Mouse (Mus musculus): ENCODE data around the gene Vmn2r88. TPM values are rescaled to one million over a fixed set of nuclear protein-coding genes. Genes with fewer than 3 reads are reported as not detected.
"Not testable (repeated sequence)": the region's sequence is repeated elsewhere in the genome, so short reads cannot be mapped to it uniquely, and the experiment has no call there.

Vmn2r88 gene
- polyA plus RNA-seq, 1 experiment from 2014 or later = not detected

GRCm38 (mm10) chr14:51434546-51434945 lies 23.9 kb downstream of the Vmn2r88 start:
- H3K4me2 ChIP-seq = no peak overlapping the region
- H3K4me1 ChIP-seq (ENCODE audit: control insufficient read depth, insufficient read depth, low read length) = no peaks in the 10 kb centered on the region
- H3K9me3 ChIP-seq (replicated peaks; ENCODE audit: control insufficient read depth, low read length) = peaks cover 19% of the 10 kb centered on the region
- H3K27ac ChIP-seq (ENCODE audit: low read depth, low read length) = no peak overlapping the region
- H3K9ac ChIP-seq (ENCODE audit: low read depth, low read length) = no peak overlapping the region
- WGBS (ENCODE audit: insufficient replicate concordance) = 87% methylated on average over 16 of the region's 16 CpGs
- no peaks in the 10 kb centered on the region for H3K27me3 ChIP-seq (ENCODE audit: control insufficient read depth, insufficient read depth, low read length)
- H3K36me3 ChIP-seq (ENCODE audit: control insufficient read depth, insufficient read depth, low read length) = no peaks in the 10 kb centered on the region
- H3K4me3 ChIP-seq (ENCODE audit: low read depth, low read length) = no peak overlapping the region
- peak; percentile 22; the same call in 1 of the 2 replicates for ATAC-seq (replicated peaks; ENCODE audit: insufficient number of reproducible peaks, low FRiP score, low TSS enrichment)

GRCm38 (mm10) chr14:51435020-51435419 lies 24.4 kb downstream of the Vmn2r88 start:
- Histone ChIP-seq H3K27me3 (ENCODE audit: control insufficient read depth, insufficient read depth, low read length) (no peaks in the 10 kb centered on the region), H3K4me3 (ENCODE audit: low read depth, low read length) (no peak overlapping the region), H3K9ac (ENCODE audit: low read depth, low read length) (no peak overlapping the region), H3K9me3 (replicated peaks; ENCODE audit: control insufficient read depth, low read length) (peaks cover 19% of the 10 kb centered on the region), H3K4me2 (no peak overlapping the region), H3K27ac (ENCODE audit: low read depth, low read length) (no peak overlapping the region), H3K36me3 (ENCODE audit: control insufficient read depth, insufficient read depth, low read length) (no peaks in the 10 kb centered on the region), H3K4me1 (ENCODE audit: control insufficient read depth, insufficient read depth, low read length) (no peaks in the 10 kb centered on the region)
- 92% methylated on average over 26 of the region's 26 CpGs for WGBS (ENCODE audit: insufficient replicate concordance)
- ATAC-seq (replicated peaks; ENCODE audit: insufficient number of reproducible peaks, low FRiP score, low TSS enrichment) = no peak

GRCm38 (mm10) chr14:51438955-51439354 lies 28.3 kb downstream of the Vmn2r88 start:
- H3K4me1 ChIP-seq (ENCODE audit: control insufficient read depth, insufficient read depth, low read length) = no peaks in the 10 kb centered on the region
- H3K27me3 ChIP-seq (ENCODE audit: control insufficient read depth, insufficient read depth, low read length) = no peaks in the 10 kb centered on the region
- no peak overlapping the region for H3K9ac ChIP-seq (ENCODE audit: low read depth, low read length)
- H3K9me3 ChIP-seq (replicated peaks; ENCODE audit: control insufficient read depth, low read length) = peaks cover 19% of the 10 kb centered on the region
- ATAC-seq (replicated peaks; ENCODE audit: insufficient number of reproducible peaks, low FRiP score, low TSS enrichment) = no peak
- no peak overlapping the region for H3K4me3 ChIP-seq (ENCODE audit: low read depth, low read length)
- no peak overlapping the region for H3K4me2 ChIP-seq
- H3K27ac ChIP-seq (ENCODE audit: low read depth, low read length) = no peak overlapping the region
- 82% methylated on average over 4 of the region's 4 CpGs for WGBS (ENCODE audit: insufficient replicate concordance)
- H3K36me3 ChIP-seq (ENCODE audit: control insufficient read depth, insufficient read depth, low read length) = no peaks in the 10 kb centered on the region

GRCm38 (mm10) chr14:51451557-51451956 lies 40.9 kb downstream of the Vmn2r88 start, which contains the start of gene Vmn2r89:
Gene Vmn2r89, plus strand, starts transcription at chr14:51451857.
- ATAC-seq (replicated peaks; ENCODE audit: insufficient number of reproducible peaks, low FRiP score, low TSS enrichment); H3K36me3 ChIP-seq (ENCODE audit: control insufficient read depth, insufficient read depth, low read length); H3K4me2 ChIP-seq; H3K9ac ChIP-seq (ENCODE audit: low read depth, low read length); H3K27ac ChIP-seq (ENCODE audit: low read depth, low read length); H3K27me3 ChIP-seq (ENCODE audit: control insufficient read depth, insufficient read depth, low read length); H3K4me1 ChIP-seq (ENCODE audit: control insufficient read depth, insufficient read depth, low read length); H3K4me3 ChIP-seq (ENCODE audit: low read depth, low read length); H3K9me3 ChIP-seq (replicated peaks; ENCODE audit: control insufficient read depth, low read length): not testable (repeated sequence)
- WGBS (ENCODE audit: insufficient replicate concordance) = 76% methylated on average over 2 of the region's 2 CpGs

Other genes with a start within 250 kb of the Vmn2r88 start
- not detected in 2 replicates for gene Rnase2b, start 248.6 kb upstream of the Vmn2r88 start, polyA plus RNA-seq (2014; fragmentation: Nextera tagmentation; extraction: Ambion mirVana)
- not detected in 2 replicates for gene Ang2, start 211.7 kb upstream of the Vmn2r88 start, polyA plus RNA-seq (2014; fragmentation: Nextera tagmentation; extraction: Ambion mirVana)
- not detected in 2 replicates for gene Ear14, start 207.4 kb upstream of the Vmn2r88 start, polyA plus RNA-seq (2014; fragmentation: Nextera tagmentation; extraction: Ambion mirVana)
- not detected in 2 replicates for gene Rnase2a, start 154.7 kb upstream of the Vmn2r88 start, polyA plus RNA-seq (2014; fragmentation: Nextera tagmentation; extraction: Ambion mirVana)
- not detected in 2 replicates for gene Gm7247, start 49.1 kb upstream of the Vmn2r88 start, polyA plus RNA-seq (2014; fragmentation: Nextera tagmentation; extraction: Ambion mirVana)
- not detected in 2 replicates for gene Vmn2r89, start 41.0 kb downstream of the Vmn2r88 start, polyA plus RNA-seq (2014; fragmentation: Nextera tagmentation; extraction: Ambion mirVana)
- 0.13 TPM in 1 of 2 replicates, not detected in the other for gene Gm5622, start 142.0 kb downstream of the Vmn2r88 start, polyA plus RNA-seq (2014; fragmentation: Nextera tagmentation; extraction: Ambion mirVana)
- gene Gm17175, start 163.2 kb downstream of the Vmn2r88 start, polyA plus RNA-seq (2014; fragmentation: Nextera tagmentation; extraction: Ambion mirVana) = not detected in 2 replicates
- not detected in 2 replicates for gene Gm17174, start 181.3 kb downstream of the Vmn2r88 start, polyA plus RNA-seq (2014; fragmentation: Nextera tagmentation; extraction: Ambion mirVana)
- not detected in 2 replicates for gene Gm17078, start 200.5 kb downstream of the Vmn2r88 start, polyA plus RNA-seq (2014; fragmentation: Nextera tagmentation; extraction: Ambion mirVana)
- gene Gm4181, start 224.8 kb downstream of the Vmn2r88 start, polyA plus RNA-seq (2014; fragmentation: Nextera tagmentation; extraction: Ambion mirVana) = not detected in 2 replicates